Mouse (Mus musculus) forelimb bud, embryonic 11.5 days (tissue): ENCODE measurements around the gene Kntc1.
"Not testable (repeated sequence)": the region's sequence is repeated elsewhere in the genome, so short reads cannot be mapped to it uniquely, and the experiment has no call there.

ENCODE experiments used
- DNase-seq: peaks from one replicate; pipeline ENCODE4 v3.0.0-alpha.2; 2012; ENCODE audit warnings: low read depth, low spot score

Gene Kntc1

DNA sequence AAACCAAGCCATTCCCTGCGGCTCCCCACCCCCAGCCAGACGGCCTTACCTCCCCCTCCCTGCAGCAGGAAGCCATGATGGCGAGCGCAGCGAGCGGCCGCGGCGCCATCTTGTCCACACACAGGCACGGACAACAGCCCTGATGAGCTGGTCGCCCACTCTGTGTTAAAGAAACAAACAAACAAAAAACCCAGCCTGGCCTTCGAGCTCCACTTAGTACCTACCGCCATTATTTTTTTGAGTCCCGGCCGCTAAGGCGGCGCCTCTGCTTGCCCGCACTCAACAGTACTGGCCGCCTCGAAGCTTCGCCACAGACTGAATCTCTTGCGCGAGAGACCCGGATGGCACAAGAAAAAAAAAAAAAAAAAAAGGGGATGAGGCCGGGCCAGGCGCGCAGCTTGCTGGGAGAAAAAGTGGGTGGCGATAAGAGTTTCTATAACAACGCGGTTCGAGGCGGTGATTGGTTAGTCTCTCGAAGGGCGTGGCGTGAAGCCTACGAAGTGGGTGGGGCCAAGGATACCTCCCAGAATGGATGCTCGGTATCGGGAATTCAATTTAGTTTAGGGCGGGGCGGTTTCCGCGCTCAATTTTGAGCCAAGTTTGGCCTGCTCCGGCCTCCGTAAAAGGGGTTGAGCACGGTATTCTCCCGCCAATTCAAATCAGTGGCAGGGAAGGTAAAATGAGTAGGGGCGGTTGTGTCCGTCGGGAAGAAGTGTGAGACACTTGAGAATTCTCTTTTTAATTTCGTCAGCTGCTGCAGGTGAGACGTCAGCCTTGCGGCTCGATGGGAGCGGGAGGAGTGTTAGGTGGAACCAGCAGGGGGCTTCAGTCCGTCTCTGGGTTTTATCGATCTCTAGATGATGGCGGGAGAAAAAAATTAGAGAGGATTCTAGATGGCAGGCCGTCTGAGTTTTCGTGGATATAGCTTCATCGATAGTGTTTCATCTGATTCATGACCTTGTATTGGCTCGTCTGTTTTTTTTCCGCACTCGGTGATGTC lies at the start of gene Kntc1, which contains the start of gene Rsrc2:
TSS of gene Kntc1 (plus strand) at position 652 of the 1,000 bp plus-strand sequence.
TSS of gene Rsrc2 (minus strand) at position 350 of the 1,000 bp plus-strand sequence.
- peak; percentile 100 for DNase-seq

DNA sequence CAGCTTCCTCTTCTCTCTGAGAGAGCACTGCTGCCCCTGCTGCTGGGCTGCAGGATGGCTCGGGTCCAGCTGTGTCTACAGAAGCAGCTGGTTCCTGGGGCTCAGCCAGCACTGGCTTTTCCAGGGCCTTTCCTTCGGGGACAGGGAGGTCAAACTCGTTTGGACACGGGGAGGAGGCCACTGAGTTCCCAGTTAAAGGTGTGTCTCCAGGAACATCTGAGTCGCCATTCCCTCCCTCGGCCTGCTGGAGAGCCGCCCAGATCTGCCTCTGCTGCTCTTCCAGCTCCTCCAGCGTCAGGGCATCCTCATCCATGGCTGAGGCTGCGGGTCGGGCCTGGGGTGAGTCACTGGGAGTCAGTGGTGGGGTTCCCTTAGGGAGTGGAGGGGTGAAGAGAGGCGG lies 48.9 kb upstream of the Kntc1 start:
- no peak for DNase-seq

DNA sequence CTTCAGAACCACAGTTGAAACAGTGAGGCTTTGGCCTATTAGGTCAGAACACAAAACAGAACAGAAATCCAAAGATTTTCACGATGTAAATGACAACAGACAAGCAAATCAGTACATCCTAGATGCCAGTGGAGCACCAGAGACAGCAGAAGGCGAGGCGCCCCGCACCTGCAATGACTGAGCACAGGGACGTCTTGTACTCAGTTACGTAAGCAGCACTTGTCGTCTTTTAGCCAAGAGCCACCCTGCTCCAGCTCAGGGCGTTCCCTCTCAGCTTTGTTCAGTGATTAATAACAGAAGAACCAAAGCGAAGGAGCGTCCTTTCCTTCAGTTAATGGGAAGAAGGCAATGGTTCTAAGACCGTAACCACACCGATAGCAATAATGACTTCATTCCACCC lies 40.9 kb upstream of the Kntc1 start:
- DNase-seq = no peak

DNA sequence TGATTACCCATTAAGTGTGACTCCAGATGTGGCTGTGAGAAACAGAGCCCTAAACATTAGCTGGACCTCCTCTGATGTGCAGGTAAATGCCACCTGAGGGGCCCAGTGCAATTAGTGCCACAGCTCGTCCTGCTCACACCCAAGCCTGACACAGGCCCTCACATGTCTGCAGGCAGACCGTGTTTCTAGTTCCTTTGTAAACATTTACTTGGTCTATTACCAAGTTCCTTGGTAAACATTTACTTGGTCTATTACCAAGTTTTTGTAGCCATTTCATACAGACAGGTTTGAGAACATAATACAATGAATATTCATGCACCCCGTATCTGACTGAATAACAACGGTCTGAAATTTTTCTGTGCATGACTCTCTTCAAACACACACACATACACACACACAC lies 39.9 kb upstream of the Kntc1 start:
- no peak for DNase-seq

DNA sequence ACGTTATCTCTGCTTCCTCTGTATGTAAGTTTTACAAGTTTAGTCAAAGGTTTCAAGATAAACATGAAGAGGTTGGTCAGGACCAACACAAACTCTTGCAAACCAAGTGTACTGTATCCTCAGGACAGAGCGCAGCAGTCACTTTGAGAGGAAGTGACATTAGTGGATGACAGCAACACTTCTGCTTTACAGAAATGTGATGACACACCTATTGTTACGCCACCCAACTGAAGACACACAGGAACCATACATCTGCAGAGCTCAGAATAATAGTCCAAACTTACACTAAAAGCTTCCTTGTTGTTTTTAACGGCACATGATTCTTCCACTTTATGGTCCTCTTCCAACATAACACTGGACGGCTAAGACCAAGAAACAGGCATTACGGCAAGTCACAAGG lies 35.7 kb upstream of the Kntc1 start:
- DNase-seq = no peak

DNA sequence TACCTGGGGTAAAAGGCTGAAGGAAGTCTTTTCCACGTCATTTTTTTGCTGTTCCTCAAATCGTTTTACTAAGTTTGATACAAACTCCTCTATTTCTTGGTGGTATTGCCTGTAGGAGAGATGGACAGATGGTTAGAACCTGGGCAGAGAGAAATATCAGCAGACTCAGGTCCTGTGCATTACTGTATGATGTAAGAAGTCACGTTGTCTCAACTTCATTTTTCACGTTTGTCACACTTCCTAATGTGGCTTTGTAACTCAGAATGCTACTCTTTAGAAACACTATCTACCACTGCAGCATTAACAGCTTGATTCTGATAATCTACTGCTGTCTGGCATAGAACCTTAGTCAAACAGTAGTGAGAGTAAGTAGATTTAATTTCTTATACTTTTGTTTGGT lies 34.9 kb upstream of the Kntc1 start:
- no peak for DNase-seq

DNA sequence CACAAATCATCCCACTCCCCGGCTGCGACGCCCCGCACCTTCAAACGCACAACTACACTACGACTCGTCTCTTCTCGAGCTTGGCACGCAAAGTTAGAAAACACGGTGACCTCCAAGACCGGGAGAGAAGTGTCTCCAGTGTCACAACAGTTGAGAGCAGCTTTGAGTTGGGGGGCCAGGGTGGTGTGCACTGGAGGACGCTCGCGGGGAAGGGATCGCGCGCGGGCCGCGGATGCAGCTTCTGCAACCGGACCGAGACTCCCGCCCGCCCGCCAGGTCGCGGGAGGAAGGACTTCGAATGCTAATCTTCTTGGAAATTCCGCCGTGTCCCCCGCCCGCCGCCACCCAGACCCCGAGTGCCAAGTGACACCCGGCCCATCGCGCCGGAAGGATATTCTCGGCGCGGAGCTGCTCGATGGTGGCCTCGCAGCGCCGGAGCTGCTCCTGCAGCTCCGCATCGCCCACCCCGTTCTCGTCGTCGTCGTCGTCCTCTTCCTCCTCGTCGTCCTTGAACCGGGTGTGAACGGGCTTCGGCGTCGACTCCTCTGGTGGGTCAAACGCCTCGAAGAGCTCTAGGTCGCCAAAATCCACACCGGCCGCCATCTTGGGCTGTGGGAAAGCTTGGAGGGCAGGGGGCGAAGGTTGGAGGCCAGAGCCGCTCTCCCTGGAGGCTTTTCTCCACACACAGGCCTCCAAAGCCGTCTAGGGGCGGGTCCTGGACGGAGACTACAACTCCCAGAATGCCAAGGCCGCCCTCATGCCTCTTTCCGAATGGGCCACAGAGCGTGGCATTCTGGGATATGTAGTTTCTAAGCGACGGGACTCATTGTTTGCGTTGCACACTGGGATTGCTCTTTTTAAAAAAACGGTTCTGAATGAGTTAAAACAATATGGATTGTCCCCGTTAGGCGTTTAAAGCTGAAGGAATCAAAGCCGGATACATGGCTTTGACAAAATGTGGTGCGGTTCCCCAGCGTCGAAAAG lies 28.9 kb upstream of the Kntc1 start, which contains the start of gene Zcchc8:
TSS of gene Zcchc8 (minus strand) at position 773 of the 984 bp plus-strand sequence.
- DNase-seq = peak; percentile 98

DNA sequence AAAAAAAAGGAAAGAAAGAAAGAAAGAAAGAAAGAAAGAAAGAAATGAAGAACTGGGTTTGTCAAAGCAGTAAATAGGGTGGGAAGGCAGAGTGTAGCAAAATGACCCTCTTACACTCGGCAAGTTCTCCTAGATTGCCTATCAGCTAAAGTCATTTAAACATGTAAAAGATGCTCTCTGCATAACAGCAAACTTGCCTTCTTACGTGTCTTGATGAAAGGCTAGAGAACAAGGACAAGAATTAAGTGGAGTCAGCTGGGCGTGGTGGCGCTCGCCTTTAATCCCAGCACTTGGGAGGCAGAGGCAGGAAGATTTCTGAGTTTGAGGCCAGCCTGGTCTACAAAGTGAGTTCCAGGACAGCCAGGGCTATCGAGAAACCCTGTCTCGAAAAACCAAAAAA lies 25.7 kb upstream of the Kntc1 start:
- not testable (repeated sequence) for DNase-seq

DNA sequence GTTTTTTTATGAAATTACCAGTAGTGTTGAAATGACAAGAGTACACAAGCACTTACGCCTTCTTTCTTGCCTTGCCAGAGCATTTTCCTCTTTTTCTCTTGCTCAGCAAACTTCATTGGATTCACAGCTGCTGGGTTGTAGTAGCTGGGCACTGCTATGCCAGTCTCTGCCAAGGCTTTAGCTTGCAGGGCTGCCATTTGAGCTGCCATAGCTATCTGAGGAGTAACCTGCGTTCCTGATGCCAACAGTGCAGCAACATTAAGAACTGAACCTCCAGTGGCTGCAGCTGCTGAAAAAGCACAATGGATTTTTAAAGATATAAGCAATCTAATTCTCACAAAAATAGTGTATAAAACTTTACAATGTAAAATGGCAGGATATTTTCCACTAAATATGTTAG lies 18.5 kb upstream of the Kntc1 start:
- DNase-seq = no peak

DNA sequence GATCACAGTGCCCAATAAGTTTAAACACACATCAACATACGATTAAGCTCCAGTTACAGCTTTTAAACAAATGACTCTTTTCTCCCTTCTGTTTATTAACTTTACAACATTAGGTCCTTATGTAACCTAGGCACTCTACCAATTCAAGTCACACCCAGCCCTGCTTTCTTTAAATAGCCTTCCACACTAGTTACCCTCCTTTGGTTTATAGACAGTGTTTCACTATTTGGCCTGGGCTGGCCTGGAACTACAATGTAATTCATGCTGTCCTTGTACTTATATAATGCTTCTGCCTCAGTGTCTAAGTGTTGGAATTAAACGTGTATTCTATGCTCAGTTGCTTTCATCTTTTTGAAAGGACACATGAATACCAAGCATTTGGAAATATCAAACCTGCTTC lies 5.2 kb upstream of the Kntc1 start:
- DNase-seq = no peak

DNA sequence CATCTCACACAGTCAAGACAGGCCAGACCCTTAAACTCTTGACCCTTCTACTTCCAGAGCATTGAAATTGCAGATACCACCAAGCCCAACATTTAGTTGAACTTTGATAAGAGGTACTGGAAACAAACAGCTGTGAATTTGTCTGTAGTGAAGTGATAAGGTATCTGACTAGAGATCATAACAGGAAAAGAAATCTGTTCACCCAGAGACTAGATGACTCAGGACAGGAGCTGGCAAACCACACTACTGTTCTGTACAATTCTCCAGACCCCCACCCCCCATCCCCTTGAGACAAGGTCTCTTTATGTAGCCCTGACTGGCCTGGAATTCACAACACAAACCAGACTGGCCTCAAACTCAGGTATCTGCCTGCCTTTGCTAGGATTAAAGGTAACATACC lies 3.3 kb upstream of the Kntc1 start:
- no peak for DNase-seq

DNA sequence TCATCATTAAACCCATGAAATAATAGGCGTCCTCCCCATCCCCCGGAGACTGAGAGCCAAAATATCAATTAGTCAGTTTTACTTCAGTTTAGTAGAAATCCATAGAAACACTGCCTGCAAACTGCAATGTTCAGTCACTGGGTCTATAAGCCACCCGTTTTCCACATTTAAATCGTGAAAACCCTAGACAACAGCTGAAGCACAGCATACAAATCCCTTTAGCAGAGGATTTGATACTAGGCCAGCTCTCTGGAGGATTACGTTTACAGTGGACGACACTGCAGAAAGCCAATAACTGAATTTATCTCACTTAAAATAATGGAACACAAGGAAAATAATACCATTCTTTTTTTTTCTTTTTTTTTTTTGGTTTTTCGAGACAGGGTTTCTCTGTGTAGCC lies 1.9 kb upstream of the Kntc1 start:
- no peak for DNase-seq

DNA sequence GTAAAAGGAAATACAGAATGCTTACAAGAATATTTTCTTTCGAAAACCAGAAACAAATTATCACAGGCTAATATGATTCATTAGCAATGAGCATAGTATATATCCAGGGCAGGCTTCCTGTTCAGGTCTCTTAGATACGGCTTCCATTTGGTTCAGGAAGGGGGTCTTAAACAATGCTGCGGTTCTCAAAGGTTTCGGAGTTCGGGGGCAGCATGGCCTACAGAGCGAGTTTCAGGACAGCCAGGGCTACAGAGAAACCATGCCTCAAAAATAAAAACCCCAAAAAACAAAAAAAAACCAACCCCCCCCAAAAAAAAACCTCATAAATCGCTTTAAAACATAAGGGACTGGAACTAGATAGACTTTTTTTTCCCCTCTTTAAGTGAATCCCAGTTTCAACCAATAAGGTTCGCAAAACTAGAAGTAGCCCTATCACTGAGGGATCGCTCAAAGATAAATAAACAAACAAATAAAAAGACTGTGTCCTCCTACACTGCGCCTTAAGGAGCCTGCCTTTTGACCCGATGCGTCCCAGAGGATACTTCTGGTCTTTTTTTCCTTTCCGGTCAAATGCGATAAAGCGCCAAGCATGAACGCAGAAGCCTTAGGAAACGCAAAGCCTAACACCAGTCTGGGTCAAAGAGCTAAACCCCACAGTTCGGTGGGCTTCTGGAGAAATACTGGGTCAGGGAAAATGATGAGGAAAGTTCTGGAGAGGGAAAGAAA lies 1.0 kb upstream of the Kntc1 start:
- no peak for DNase-seq

DNA sequence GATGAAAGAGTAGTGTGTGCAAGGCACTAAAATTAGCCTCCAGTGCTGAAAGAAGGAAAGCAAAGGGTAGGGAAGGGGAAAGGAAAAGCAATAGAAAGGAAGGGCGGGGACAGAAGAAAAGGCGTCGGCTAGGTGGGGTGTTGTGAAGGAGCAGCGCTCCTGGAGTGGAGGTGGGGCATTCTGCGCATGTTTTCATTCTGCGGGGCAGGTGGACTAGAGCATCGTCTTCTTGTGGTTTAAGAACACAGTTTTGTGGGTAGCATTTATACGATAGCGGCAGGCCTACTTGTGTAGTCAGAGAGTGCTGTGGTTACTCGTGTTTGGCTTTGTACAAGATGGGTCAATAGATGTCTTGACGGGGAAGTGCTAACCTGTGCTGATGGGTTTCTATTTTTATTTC lies 16.0 kb downstream of the Kntc1 start:
- no peak for DNase-seq

DNA sequence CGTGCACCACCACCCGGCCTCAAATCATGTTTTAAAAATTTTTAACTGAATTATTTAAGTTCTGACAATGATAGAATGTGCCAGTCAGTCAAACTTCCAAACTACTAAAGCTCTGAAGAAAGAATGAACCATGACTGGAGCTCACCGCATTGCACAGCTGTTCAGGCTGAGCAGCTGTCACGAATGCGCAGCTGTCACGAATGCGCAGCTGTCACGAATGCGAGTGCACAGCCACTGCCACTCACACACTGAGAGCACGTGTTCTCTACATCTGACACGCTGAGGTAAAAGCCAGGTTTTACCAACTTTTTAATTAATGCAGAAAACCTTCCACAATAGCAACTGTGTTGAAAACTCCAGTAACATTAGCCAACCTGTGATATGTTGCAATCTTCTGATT lies 16.9 kb downstream of the Kntc1 start:
- not testable (repeated sequence) for DNase-seq

DNA sequence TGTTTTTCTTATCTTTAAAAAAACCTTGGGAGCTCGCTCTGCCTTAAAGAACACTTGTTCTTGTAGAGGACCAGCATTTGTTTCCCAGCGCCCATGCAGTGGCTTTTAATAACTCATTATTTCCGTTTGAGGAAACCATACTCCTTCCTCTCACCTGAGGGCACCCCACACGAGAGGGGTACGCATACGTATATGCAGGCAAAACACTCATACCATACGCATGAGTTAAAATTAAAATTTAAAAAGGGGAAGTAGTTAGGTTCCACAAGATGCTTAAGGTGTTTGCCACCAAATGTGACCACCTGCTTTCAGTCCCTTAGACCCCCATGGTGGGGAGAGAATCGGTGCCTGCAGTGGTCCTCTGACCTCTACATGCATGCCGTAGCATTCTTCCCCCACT lies 23.9 kb downstream of the Kntc1 start:
- no peak for DNase-seq

DNA sequence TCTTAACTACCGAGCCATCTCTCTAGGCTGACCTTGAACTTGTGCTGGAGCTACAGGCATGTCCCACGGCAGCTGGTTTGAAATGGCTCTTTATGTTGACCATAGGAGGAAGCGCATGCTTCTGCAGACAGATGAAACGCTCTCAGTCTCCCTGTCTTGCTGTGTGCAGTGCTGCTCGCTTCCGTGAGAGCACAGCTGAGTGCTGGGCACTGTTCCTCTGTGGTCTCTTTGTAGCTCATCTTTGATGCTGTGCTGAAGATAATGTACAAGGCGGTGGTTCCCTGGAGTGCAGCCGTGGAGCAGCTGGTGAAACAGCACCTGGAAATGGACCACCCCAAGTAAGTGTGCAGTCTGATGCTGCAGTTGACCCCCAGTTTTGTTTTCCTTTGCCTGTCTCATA lies 31.2 kb downstream of the Kntc1 start:
- DNase-seq = no peak

DNA sequence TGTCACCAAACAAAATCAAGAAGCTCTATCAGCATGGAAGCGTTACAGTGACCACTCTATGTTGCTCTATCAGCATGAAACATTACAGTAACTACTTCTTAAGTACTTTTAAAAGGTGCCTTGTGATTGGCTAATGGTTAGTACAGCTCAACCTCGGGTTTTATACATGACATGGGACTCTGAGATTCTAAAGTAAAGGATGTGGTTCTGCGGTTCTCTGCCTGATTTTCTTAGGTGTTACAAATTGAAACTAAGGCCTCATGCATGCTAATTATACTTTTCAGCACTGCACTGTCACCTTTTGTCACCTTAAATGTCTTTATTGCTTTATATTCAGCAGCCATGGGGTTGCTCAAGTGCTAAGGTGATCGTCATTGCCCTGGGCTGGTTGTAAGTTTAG lies 32.3 kb downstream of the Kntc1 start:
- DNase-seq = no peak

DNA sequence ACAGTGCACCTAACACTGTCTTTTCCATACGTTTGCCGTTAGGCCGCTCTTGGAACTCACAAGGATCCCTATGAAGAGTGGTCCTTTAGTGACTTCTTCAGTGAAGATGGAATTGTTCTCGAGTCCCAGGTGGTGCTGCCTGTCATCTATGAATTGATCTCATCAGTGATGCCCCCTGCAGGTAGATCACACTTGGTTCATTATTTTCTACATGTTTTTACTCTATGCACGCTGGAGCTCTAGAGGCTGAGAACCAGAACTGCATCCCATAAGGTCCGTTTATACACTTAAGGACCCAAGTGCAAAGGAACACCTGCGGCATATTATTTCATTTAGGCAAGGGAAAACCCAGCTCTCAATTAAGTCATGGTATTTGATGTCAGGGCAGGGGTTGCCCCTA lies 39.5 kb downstream of the Kntc1 start:
- no peak for DNase-seq

DNA sequence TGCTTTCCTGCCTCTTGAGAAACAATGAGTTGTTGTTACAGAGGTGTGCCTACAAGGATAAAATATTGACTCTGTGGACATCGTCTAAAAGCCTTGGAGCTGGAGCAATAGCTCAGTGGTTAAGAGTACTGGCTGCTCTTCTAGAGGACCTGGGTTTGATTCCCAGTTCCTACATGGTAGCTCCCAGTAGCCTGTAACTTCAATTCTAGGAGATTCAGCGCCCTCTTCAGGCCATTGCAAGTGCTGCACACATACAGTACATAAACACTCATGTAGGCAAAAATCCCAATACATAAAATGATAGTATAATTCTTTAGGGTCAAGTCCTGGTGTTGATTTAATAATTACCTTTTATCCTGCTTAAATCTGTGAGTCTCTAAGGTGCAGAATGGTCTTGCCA lies 43.6 kb downstream of the Kntc1 start:
- no peak for DNase-seq

DNA sequence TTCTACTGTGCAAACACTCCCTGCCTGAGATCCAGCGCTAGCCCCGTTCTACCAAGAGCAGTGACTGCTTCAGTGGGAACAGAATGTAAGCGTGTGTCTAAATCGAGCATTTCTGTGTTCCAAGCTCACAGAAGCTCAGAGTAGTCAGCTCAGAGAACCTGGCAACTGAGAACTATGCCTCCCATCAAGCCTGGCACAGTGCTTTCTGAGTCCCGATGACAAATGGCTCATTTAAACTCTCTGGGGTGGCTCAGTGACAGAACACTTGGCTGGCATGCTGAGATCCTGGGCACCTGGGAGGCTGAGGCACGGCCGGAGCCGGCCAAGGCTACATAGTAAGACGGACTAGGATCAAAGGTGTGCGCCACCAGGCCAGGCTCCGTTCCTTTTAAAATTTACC lies 56.8 kb downstream of the Kntc1 start:
- no peak for DNase-seq
